Mouse (Mus musculus) hindbrain, embryonic 13.5 days (tissue): ENCODE measurements around the gene Tctn1. TPM values are rescaled to one million over a fixed set of nuclear protein-coding genes. Genes with fewer than 3 reads are reported as not detected.

ENCODE experiments used
- ATAC-seq: fragments of 200-750 bp; cut with Nextera tagmentation; 2 replicates; pipeline ENCODE4 v1.8.0; 2017; ENCODE audit warnings: moderate TSS enrichment; ENCODE audit not compliant: low FRiP score
- H3K27ac ChIP-seq: fragments of 300-500 bp; sonication (generic); 2 replicates; pipeline ENCODE4 v1.5.1; 2015; ENCODE audit warnings: inconsistent platforms, mild to moderate bottlenecking, moderate library complexity
- H3K27me3 ChIP-seq: fragments of 300-500 bp; sonication (generic); 2 replicates; pipeline ENCODE4 v1.6.1; 2015; ENCODE audit warnings: mild to moderate bottlenecking, inconsistent platforms
- H3K36me3 ChIP-seq: fragments of 300-500 bp; sonication (generic); 2 replicates; pipeline ENCODE4 v1.6.1; 2015; ENCODE audit warnings: mild to moderate bottlenecking, inconsistent platforms
- H3K4me1 ChIP-seq: fragments of 300-500 bp; sonication (generic); replicated peaks from 2 replicates; pipeline ENCODE4 v1.6.1; 2015; ENCODE audit warnings: inconsistent platforms
- H3K4me2 ChIP-seq: fragments of 300-500 bp; sonication (generic); 2 replicates; pipeline ENCODE4 v1.6.1; 2015; ENCODE audit warnings: inconsistent platforms, mild to moderate bottlenecking, moderate library complexity
- H3K4me3 ChIP-seq: fragments of 300-500 bp; sonication (generic); 2 replicates; pipeline ENCODE4 v1.5.1; 2015; ENCODE audit warnings: mild to moderate bottlenecking, inconsistent platforms
- H3K9ac ChIP-seq: fragments of 300-500 bp; sonication (generic); 2 replicates; pipeline ENCODE4 v1.6.1; 2015; ENCODE audit warnings: mild to moderate bottlenecking, inconsistent platforms
- H3K9me3 ChIP-seq: fragments of 300-500 bp; sonication (generic); 2 replicates; pipeline ENCODE4 v1.6.1; 2016; ENCODE audit warnings: inconsistent platforms
- WGBS: fragments of 180-500 bp; shearing (Covaris S2); methylation state at CpG from one replicate; pipeline ENCODE4 v1.1.7; 2015; 5-methylcytosine and 5-hydroxymethylcytosine counted together
- polyA plus RNA-seq: library from polyadenylated mRNA; unstranded; fragments of >200 nt; fragmentation: Nextera tagmentation; extraction: Ambion mirVana; gene quantifications from 2 replicates; pipeline ENCODE4 v1.2.1, GENCODE M21; 2015

The Tctn1 gene
- polyA plus RNA-seq, 1 experiment from 2014 or later = 5.9 TPM

DNA sequence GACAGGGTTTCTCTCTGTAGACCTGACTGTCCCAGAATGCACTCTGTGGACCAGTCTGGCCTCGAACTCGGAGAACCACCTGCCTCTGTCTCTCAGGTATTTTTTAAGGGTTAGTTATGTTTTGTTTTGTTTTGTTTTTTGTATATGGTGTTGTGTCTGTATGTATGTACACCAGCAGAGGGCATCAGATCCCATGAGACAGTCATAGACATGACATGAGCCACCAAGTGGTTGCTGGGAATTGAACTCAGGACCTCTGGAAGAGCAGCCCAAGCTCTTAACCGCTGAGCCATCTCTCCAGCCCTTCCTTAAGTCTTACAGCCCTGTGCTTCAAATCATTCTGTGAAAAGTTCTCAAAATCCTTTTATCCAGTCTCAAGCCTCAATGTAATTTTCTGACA, 927 bp upstream of the Tctn1 start:
- no peak overlapping the region for H3K4me3 ChIP-seq
- 0 out of 2 replicates have a peak, but pooled peaks cover 5% of the 10 kb centered on the region for H3K36me3 ChIP-seq
- no peak overlapping the region for H3K4me2 ChIP-seq

DNA sequence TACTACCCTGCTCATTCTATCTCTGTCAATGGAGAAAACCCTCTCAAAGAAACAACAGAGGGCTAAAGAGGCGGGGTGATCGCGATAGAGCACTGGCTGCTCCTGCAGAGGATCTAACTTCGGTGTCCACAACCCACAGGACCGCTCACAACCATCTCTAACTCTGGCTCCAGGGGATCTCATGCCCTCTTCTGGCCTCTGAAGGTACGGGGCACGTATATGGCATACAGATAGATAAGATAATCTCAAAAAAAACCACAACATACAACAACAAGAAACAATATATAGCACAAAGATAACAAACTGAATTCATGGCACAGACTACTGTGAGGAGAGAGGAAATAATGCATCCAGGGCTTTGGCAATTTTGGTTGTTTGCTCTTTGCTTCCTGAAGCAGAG, 2.2 kb downstream of the Tctn1 start:
- H3K9ac ChIP-seq = no peak overlapping the region; the same call in 1 of the 2 replicates
- no peaks in the 10 kb centered on the region for H3K27me3 ChIP-seq

More for the DNA sequence above, 927 bp upstream of the Tctn1 start:
- Histone ChIP-seq H3K27ac (no peak overlapping the region), H3K9me3 (no peaks in the 10 kb centered on the region), H3K4me1 (peaks cover 36% of the 10 kb centered on the region), H3K27me3 (no peaks in the 10 kb centered on the region), H3K9ac (no peak overlapping the region)
- no peak for ATAC-seq
- WGBS = 68% methylated on average over 3 of the region's 3 CpGs

DNA sequence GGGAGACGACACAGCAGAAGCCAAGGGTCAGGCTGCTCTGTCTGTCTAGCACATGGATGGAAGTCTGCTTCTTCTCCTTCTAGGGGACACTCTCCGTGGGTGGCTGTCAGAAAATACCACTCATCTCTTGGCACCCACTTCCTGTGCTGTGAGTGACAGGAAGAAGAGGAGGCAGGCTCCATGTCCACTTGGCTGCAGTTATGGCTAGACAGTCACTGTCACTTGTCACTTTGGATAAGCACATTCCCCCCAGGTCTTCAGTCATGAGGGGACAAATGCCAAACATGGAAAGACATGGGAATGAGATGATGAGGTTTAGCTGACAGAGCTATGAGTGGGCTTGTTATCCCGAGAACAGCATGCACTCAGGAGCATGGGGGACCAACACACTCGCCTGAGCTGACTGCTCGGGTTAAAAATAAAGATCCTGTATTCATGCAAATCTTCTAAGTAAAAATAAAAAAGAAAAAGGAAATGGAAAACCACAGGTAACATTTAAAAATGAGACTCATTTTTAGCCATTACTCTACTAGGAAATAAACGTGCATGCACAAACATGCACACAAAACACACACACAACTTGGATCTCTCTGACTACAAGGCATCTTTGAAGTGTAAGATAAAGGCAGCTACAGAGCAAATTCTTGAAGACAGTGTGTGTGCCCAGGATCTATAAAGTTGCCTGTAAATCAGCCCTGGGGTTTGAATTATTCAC, 6.1 kb downstream of the Tctn1 start:
- no peaks in the 10 kb centered on the region for H3K9me3 ChIP-seq
- no peak overlapping the region for H3K4me2 ChIP-seq
- no peak for ATAC-seq
- H3K27me3 ChIP-seq = no peaks in the 10 kb centered on the region
- peaks cover 66% of the 10 kb centered on the region for H3K36me3 ChIP-seq
- H3K4me3 ChIP-seq = no peak overlapping the region
- 82% methylated on average over 6 of the region's 6 CpGs for WGBS
- H3K4me1 ChIP-seq = peaks cover 32% of the 10 kb centered on the region
- H3K9ac ChIP-seq = no peak overlapping the region
- H3K27ac ChIP-seq = no peak overlapping the region

More for the DNA sequence above, 2.2 kb downstream of the Tctn1 start:
- Histone ChIP-seq H3K9me3 (no peaks in the 10 kb centered on the region), H3K27ac (no peak overlapping the region), H3K4me1 (peaks cover 38% of the 10 kb centered on the region), H3K4me3 (no peak overlapping the region), H3K36me3 (peaks cover 27% of the 10 kb centered on the region), H3K4me2 (no peak overlapping the region)
- 56% methylated on average over 7 of the region's 7 CpGs for WGBS
- ATAC-seq = no peak

DNA sequence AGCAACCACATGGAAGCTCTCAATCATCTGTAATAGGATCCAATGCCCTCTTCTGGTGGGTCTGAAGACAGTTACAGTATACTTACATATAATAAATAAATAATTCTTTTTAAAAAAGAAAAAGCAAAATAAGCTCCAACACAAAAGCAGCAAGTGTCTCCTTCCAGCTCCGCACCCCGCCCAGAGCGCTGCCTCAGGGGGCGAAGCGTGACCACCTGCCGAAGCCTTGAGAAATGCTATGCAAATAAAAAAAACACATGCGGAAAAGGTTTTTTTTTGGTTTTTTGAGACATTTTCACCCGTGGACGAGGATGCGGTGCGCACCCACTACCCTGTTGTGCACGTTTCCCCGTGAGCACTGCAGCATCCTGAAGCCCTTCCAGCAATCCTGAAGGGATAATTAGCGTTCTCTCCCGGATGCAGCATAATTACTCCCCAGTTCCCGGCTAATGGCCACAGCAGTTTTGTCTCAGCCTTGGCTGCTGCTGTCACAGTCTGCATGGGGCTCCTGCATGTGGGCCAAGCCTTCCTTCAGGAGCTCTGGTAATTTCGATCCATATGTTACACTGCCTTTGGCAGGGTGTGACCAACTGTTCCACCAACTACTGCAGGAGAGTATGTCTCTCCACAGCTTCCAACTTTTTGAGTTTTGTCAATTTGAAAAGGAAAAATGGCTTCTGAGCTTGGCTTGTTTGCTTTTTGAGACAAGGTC, 12.2 kb downstream of the Tctn1 start:
- H3K27me3 ChIP-seq = no peaks in the 10 kb centered on the region
- no peak overlapping the region for H3K9ac ChIP-seq
- no peaks in the 10 kb centered on the region for H3K9me3 ChIP-seq
- H3K4me2 ChIP-seq = no peak overlapping the region
- no peak for ATAC-seq
- H3K36me3 ChIP-seq = peaks cover 94% of the 10 kb centered on the region
- H3K27ac ChIP-seq = no peak overlapping the region
- no peak overlapping the region for H3K4me3 ChIP-seq
- 0 out of 2 replicates have a peak, but pooled peaks cover 3% of the 10 kb centered on the region for H3K4me1 ChIP-seq
- 86% methylated on average over 17 of the region's 17 CpGs for WGBS

DNA sequence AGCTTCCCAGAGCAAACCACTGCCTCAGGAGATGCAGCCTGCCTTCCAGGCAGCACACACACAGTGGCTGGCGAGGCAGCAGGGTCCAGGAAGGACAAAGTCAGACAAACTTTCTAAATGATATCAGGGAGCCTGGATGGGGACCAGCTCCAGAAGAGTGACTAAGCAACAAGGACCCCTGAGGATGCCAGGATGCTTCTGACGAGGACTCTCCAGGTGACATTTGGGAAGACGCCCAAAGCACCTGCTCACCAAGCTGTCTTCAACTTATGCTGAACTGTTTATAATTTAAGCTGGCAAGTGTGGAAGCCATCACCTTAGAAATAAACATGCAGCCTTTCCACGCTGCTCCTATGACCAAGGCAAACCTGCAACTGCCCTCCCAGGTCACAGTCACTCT, 15.0 kb downstream of the Tctn1 start:
- Histone ChIP-seq H3K36me3 (peaks cover 84% of the 10 kb centered on the region), H3K4me2 (no peak overlapping the region), H3K9me3 (no peaks in the 10 kb centered on the region), H3K4me1 (peaks cover 12% of the 10 kb centered on the region), H3K4me3 (no peak overlapping the region), H3K27ac (no peak overlapping the region), H3K27me3 (no peaks in the 10 kb centered on the region), H3K9ac (0 out of 2 replicates have a peak overlapping the region, but pooled peaks have one; percentile 24)
- WGBS = 90% methylated on average over 4 of the region's 4 CpGs
- ATAC-seq = no peak

DNA sequence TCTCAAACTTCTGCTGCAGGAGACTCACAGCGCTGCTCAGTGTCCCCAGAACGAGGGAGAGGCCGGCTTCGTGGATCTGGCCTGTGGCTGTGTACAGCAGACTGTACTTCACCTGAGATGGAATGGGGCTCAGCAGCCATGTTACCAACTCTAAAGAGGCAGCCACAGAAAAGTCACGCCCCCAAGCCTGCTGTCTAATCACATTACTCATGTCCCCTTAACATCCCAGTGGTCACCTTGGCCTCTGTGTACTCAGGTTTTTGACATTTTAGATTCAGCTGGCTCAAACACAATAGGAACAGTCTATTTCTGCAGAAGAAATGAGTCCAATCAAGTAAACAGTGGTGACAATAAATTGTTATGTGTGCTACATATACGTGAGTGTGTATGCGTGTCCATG, 16.3 kb downstream of the Tctn1 start:
- Histone ChIP-seq H3K4me3 (no peak overlapping the region), H3K9ac (no peak overlapping the region), H3K36me3 (peaks cover 71% of the 10 kb centered on the region), H3K9me3 (no peaks in the 10 kb centered on the region), H3K27ac (no peak overlapping the region), H3K27me3 (no peaks in the 10 kb centered on the region), H3K4me1 (peaks cover 20% of the 10 kb centered on the region), H3K4me2 (no peak overlapping the region)
- WGBS = 94% methylated on average over 7 of the region's 7 CpGs
- ATAC-seq = no peak

DNA sequence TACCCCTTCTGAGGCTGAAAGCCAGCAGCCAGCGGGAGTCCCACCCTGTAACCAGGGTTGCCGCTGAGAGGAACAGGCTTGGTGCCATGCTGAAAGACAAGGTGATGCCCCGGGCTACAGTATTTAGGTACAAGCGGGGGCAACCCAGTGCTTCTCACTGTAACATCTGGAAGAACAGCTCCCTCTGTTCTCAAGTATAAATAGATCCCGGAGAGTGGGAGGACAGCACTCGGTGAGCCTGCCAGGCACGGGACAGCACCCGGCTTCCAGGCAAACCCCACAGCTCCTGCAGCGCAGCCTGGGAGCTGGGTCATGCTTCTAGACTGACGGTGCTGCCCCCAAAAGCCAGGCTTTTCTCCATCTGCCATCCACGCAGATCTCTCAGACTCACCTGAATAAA, 16.7 kb downstream of the Tctn1 start:
- WGBS = 90% methylated on average over 11 of the region's 11 CpGs
- H3K36me3 ChIP-seq = peaks cover 67% of the 10 kb centered on the region

DNA sequence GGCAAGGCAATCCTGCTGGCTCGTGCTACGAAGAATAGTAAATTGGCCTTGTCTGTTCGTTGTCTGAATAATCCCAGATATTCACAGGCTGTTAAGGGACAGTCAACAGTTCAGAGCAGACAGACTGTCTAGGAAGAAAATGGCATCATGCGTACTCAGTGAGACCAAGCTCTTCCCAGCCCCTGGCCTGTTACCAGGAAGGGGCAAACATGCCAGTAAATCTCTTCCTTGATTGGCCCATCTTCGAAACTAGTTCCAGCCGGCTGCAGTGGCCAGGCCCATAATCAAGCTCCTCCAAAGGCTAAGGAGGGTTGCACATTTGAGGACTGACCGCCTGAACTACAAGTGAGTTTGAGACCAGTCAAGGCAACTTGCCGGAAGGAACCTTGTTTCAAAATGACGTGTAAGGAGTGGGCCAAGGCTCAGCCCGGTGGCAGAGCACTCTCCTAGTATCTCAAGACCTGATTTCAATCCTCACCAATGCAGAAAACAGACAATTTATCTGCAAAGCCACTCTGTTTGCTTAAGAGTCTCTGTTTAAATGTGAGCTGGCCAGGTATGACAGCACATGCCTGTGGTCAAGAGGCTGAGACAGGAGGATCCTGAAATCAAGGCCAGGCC, 17.6 kb downstream of the Tctn1 start:
- Histone ChIP-seq H3K4me3 (no peak overlapping the region), H3K36me3 (peaks cover 70% of the 10 kb centered on the region), H3K9me3 (no peaks in the 10 kb centered on the region), H3K27me3 (no peaks in the 10 kb centered on the region), H3K4me2 (no peak overlapping the region), H3K4me1 (peaks cover 16% of the 10 kb centered on the region), H3K27ac (no peak overlapping the region), H3K9ac (no peak overlapping the region)
- no peak for ATAC-seq
- WGBS = 91% methylated on average over 10 of the region's 10 CpGs

More for the DNA sequence above, 16.7 kb downstream of the Tctn1 start:
- Histone ChIP-seq H3K4me2 (no peak overlapping the region), H3K27ac (no peak overlapping the region), H3K4me3 (no peak overlapping the region), H3K4me1 (peaks cover 20% of the 10 kb centered on the region), H3K27me3 (no peaks in the 10 kb centered on the region), H3K9me3 (no peaks in the 10 kb centered on the region), H3K9ac (no peak overlapping the region)
- no peak for ATAC-seq

DNA sequence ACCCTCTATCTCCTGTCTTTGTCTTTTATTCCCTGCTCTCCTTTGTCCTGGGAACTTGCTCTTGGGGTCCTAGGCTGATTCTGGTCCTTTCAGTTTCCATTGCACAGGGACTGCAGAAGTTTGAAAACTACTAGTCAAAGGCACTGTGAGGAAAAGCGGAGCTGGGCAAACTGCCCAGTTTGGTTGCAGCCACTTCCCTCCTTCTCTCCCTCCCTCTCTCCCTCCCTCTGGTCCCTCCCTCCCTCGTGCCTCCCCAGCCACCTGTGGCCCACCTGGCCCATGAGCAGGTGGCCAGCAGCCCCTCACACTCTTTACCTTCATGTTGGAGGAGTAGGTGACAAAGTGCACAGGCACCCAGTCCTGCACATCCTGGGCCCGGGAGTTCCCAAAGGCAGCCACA, 19.1 kb downstream of the Tctn1 start:
- ATAC-seq = no peak
- peaks cover 69% of the 10 kb centered on the region for H3K36me3 ChIP-seq

DNA sequence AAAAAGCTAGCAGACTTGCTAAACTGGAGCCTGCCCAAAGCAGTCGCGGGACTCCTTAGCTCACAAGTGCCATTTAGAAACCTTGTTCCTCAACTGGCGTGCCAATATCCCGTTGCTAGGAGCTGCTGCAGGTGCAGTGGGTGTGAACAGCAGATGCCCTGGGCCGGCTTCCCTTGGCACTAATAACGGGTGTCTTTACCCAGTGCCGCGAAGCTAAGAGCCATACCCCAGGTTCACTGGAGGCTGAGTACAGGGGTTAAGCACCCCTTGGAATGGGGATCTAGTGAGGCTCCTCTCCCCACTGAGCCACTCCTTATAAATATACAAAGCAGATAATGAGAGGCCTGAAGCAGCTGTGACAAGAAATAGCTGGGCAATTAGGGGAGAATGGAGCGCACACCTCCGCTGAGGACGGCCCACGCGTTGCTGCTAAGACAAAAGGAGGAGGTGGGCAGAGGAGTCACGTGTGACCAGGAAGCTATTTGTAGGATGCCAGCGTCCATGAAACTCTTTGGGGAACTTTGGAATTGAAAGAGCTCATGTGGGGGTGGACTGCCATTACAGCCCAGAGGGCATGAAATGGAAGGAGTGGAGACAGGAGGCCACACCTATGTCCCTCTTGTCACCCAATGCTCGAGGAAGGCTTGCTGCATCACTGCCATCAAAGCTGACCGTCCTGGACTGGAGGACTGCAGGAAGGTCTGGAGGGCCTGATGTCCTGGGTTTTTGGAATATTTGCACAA, 20.3 kb downstream of the Tctn1 start:
- H3K4me2 ChIP-seq = no peak overlapping the region
- H3K27me3 ChIP-seq = no peaks in the 10 kb centered on the region
- 72% methylated on average over 17 of the region's 17 CpGs for WGBS
- H3K4me1 ChIP-seq = peaks cover 16% of the 10 kb centered on the region
- peak overlapping the region; percentile 62 for H3K27ac ChIP-seq
- ATAC-seq = no peak
- no peaks in the 10 kb centered on the region for H3K9me3 ChIP-seq
- H3K9ac ChIP-seq = no peak overlapping the region
- peaks cover 60% of the 10 kb centered on the region for H3K36me3 ChIP-seq
- no peak overlapping the region for H3K4me3 ChIP-seq

More for the DNA sequence above, 19.1 kb downstream of the Tctn1 start:
- H3K9ac ChIP-seq = no peak overlapping the region; the same call in 1 of the 2 replicates
- no peaks in the 10 kb centered on the region for H3K9me3 ChIP-seq
- H3K27me3 ChIP-seq = no peaks in the 10 kb centered on the region
- H3K4me1 ChIP-seq = peaks cover 16% of the 10 kb centered on the region
- 68% methylated on average over 3 of the region's 3 CpGs for WGBS
- H3K4me2 ChIP-seq = no peak overlapping the region
- no peak overlapping the region for H3K4me3 ChIP-seq
- H3K27ac ChIP-seq = peak overlapping the region; percentile 48; the same call in 1 of the 2 replicates

DNA sequence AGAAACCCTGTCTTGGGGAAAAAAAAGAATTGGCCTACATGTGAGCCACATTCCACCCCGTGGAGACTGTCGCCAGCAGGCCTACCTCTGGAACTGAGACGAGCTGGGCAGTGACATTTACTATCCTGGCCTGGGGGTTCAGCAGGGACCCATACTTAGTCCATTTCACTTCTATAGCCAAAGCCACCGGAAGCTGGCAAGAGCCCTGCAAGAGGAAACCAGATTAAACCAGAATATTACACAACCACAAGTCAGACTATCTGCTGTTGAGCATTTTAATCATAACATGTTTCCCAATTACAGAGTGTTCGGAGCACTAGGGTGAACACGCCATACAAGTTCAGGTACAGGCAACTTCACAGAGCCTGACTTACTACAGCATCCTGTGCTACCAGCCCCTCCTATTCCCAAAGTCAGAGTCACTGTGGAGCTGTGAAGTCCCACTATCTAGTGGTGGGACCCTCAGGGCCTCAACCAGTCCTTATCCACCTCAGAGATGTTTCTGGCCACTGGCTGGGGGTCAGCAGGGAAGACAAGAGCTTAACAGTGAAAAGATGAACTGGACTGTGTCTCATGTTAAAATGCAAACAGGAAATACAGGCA, 21.6 kb downstream of the Tctn1 start:
- peaks cover 46% of the 10 kb centered on the region for H3K36me3 ChIP-seq
- no peak overlapping the region for H3K27ac ChIP-seq
- no peak overlapping the region for H3K4me2 ChIP-seq
- H3K4me1 ChIP-seq = peaks cover 16% of the 10 kb centered on the region
- WGBS = 90% methylated on average over 6 of the region's 6 CpGs
- H3K27me3 ChIP-seq = no peaks in the 10 kb centered on the region
- no peaks in the 10 kb centered on the region for H3K9me3 ChIP-seq
- H3K4me3 ChIP-seq = no peak overlapping the region
- H3K9ac ChIP-seq = no peak overlapping the region
- ATAC-seq = no peak
